Mouse (Mus musculus) NIH3T3 (cell line): ENCODE measurements around the gene Unc45a.

ENCODE experiments used
- DNase-seq: peaks from one replicate; pipeline ENCODE4 v3.0.0-alpha.2; 2012; ENCODE audit warnings: low read depth

Gene Unc45a

GRCm38 (mm10) chr7:80324816-80325119 lies 16.0 kb downstream of the Unc45a start:
- peak; percentile 33 for DNase-seq

DNA sequence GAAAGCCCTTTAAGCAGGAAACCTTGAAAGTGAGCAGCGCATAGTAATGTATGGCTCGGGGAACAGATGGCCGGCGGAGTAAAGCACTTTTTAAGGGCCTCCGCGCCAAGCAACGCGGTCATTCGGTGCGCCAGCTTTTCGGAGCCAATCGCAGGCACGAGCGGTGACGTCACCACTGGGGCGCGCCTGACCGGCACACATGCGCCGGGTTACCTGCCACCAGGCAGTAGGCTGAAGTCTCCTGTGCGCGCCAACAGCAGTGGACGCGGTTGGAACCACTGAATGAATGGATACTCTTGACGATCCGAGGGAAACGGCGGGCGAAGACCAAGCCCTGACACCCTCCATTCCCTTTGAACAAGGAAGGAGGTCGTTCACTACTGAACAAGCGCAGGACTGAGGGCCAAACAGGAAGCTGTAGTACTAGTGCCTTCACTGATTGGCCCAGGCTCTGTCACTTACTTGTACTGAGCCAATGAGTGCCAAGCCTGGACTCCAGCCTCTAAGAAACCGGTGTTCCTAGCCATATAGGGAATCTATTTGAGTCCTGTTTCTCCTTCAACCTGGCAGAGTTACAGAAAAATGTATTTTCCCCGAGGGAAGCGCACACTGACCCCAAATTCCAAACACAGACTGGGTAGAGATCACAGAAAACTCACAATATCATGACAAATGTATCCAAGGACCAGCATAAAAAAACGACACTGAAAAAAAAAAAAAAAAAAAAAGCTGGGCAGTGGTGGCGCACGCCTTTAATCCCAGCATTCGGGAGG lies 16.6 kb downstream of the Unc45a start, which contains the start of gene Rccd1:
Gene Rccd1, minus strand, starts transcription at position 412 of the 773 bp plus-strand sequence.
- peak; percentile 97 for DNase-seq

- DNase-seq, result no peak
Measured at GRCm38 (mm10) chr7:80323336-80323735, 17.5 kb downstream of the Unc45a start.

GRCm38 (mm10) chr7:80319846-80320496 lies 20.8 kb downstream of the Unc45a start:
- DNase-seq, result no peak

- DNase-seq, result no peak
Measured at GRCm38 (mm10) chr7:80318670-80319069, 22.1 kb downstream of the Unc45a start.

DNA sequence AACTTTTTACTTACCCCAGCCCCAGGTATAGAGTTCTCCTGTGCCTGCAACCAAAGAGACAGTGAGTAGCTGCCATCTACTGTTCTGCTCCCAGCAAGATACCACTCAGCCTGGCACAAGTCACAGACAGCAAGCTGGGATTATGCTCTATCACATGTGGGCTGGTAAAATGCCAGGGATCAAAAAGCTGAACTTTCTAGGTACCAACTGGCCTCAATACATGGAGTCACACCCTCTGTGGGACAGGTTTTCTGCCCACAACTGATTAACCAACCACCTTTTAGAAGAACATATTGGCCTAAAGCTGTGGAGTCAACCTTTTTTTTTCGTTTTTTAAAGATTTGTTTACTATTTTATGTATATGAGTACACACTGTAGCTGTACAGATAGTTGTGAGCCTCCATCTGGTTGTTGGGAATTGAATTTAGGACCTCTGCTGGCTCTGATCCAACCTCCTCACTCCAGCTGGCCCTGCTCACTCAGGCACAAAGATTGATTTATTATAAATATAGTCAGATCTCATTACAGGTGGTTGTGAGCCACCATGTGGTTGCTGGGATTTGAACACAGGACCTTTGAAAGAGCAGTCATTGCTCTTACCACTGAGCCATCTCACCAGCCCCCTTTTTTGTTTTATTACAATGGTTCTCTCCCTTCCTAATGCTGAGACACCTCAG lies 23.2 kb downstream of the Unc45a start:
- DNase-seq, result no peak

- DNase-seq, result no peak
Measured at GRCm38 (mm10) chr7:80315733-80316132, 25.1 kb downstream of the Unc45a start.

DNA sequence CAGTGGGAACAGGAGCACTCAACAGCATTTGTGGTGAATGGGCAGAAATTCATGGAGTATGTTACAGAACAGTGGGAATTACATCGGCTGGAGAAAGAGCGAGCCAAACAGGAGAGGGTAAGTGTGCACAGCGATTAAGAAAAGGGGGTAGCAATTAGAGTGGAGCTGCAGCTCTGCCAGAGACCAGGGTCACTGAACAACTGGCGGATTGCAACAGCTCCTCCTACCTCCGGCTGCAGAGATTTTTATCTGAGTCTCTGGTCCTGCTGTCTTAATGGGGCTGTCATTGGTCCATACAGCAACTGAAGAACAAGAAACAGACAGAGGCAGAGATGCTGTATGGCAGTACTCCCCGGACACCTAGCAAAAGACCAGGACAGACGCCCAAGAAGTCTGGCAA lies 30.0 kb downstream of the Unc45a start:
- DNase-seq, result no peak

DNA sequence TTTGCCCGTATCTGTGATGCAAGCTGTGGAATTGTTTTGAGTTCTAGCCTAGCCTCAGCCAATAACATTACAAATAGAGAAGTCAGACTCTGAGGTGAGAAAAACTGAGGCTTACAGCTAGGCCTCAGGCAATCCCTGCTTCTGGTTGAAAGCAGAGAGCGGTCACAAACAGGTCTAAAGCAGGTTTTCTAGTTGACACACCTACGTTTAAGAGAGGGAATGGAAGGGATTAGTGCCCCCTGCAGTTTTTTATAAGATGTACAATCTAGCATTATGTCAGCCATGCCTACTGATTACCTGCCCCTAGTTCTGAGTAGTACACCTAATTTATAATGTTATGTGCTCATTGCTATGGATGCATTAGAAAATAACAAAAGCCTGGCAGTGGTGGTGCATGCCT lies 33.0 kb downstream of the Unc45a start:
- no peak for DNase-seq

GRCm38 (mm10) chr7:80301522-80301921 lies 39.3 kb downstream of the Unc45a start:
- peak; percentile 43 for DNase-seq

DNA sequence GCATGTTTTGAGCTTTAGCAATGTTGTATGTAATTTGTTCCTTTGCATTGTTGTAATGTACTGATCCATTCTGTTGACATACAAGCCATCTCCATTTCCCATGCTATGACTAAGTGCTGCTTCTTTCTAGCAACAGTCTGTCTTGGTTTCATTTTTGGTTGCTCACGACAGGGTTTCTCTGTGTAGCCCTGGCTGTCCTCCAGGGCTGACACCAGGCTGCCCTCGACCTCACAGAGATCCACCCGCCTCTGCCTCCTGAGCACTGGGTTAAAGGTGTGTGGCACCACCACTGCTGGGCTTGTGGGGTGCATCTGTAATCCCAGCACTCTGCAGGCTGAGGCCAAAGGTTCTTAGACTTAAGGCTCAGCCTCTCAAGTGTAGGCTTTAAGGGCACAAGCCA lies 41.2 kb downstream of the Unc45a start:
- DNase-seq, result peak; percentile 47

DNA sequence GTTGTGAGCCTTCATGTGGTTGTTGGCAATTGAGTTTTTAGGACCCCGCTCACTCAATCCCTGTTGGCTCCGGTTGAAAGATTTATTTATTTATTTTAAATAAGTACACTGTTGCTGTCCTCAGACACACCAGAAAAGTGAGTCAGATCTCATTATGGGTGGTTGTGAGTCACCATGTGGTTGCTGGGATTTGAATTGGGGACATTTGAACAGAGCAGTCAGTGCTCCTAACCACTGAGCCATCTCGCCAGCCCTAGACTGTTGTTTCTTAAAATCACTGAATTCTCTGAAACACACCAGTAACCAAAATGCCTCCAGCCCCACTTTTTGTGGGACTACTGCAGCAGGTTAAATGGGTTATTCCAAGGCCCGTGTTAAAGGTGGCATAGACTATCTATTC lies 42.1 kb downstream of the Unc45a start:
- DNase-seq, result peak; percentile 57

DNA sequence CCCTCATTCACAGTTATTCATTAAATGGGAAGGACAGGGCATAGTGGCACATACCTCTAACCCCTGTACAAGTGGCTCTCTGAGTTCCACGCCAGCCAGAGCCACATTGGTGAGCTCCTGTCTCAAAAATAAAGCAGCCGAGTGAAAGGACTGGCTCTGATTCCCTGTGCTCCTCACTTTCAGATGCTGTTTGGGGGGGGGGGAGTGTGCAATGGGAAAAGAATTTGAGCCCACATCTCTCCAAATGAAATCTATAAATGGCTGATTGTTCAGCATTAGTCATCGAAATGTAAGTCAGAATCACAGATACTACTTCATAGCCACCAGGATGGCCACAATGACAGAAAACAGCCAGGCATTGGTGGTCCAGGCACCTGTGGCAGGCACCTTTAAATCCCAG lies 43.8 kb downstream of the Unc45a start:
- peak; percentile 58 for DNase-seq

- no peak for DNase-seq
Measured at GRCm38 (mm10) chr7:80296462-80296861, 44.3 kb downstream of the Unc45a start.

DNA sequence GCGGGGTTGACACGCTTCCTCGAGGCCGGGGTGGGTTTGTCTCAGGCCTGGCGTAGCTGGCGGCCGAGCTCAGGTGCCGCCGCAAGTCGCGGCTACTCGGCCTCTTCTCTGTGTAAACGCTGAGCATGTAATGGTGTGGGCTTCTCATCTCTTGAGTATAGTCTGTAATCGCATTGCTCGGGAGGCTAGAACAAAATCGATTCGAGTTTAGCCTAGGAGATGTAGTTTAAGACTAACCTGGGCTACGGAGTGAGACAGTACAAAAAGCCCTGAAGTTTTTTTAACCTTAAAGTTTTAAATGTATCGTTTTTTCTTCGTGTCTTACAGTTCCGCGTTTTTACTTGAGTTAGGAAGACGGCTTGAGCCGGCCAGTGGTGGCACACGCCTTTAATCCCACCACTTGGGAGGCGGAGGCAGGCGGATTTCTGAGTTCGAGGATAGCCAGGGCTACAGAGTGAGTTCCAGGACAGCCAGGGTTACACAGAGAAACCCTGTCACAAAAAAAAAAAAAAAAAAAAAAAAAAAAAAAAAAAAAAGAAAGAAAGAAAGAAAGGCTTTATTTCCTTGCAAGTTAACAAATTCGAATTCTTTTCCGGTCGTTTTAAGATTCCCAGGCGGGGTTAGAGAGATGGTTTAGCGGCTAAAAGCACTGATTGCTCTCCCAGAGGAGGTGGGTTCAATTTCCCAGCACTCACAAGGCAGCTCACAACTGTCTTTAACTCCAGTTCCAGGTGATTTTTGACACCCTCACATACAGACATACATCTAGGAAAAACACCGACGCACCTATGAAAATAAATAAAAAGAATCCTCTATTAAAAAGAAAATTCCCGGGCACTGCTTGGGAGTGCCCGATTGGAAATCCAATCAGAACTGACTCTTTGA lies 45.8 kb downstream of the Unc45a start:
- DNase-seq, result peak; percentile 46

- DNase-seq, result peak; percentile 99
Measured at GRCm38 (mm10) chr7:80294062-80294763, 46.6 kb downstream of the Unc45a start, which contains the start of gene Prc1. Gene Prc1, plus strand, starts transcription at chr7:80294450.

GRCm38 (mm10) chr7:80287736-80288135 lies 53.1 kb downstream of the Unc45a start:
- no peak for DNase-seq

DNA sequence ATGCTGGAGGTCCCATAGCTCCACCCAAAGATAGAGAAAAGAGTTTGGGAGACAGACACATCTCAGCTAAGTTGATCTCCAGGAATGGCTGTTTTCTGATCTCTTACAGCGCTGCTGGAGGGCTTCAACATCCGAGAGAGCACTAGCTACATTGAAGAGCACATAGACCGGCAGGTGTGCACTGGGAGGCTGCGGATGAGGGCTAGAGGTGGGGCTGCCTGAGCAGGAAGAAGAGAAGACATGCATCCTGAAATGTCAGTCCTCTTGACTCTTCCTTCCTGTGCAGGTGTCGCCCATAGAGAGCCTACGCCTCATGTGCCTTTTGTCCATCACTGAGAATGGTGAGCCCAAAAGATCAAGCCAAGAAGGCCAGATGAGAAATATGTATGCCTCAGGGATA lies 55.1 kb downstream of the Unc45a start:
- no peak for DNase-seq

GRCm38 (mm10) chr7:80284391-80284790 lies 56.4 kb downstream of the Unc45a start:
- no peak for DNase-seq

DNA sequence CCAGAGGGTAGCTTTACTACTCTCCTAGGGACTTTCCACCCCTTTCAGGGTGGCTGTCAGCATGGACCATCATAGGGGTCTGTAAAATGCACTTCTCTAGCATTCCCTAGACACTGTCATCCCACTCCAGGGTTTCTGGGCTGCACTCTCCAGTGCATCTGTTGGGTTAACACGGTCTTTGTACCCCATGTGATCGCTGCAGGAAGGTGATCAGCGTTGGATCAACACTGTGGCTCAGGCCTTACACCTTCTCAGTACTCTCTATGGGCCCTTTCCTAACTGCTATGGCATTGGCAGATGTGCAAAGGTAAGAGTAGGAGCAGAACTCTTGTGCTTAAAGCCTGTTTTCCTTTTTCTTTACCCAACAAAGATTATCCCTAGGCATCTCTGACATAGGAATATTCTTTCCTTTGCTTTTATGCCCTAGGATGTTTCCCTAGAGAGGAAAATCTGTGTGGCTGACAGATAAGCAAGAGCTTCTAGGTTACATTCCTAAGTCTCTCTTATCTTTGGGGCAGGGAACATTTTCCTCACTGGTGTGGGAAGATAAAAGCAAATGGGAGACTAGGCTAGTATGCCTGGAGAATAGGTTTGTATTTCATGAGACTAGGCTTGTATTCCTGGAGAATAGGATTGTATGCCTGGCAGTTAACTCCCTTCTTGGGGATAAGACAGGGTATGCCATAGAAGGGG lies 57.4 kb downstream of the Unc45a start:
- no peak for DNase-seq

- no peak for DNase-seq
Measured at GRCm38 (mm10) chr7:80281646-80282045, 59.2 kb downstream of the Unc45a start.
